Mouse (Mus musculus) splenic B cell, adult 2 months (primary cell): ENCODE data around the gene Hsdl1.
A peak's percentile ranks its signal among the peaks of the same experiment; 100 is the strongest.

ENCODE experiments used
- DNase-seq: peaks from one replicate; pipeline ENCODE4 v3.0.0-alpha.2; 2011; ENCODE audit warnings: low read depth, low spot score
- H3K27me3 ChIP-seq: 2 replicates; pipeline ENCODE4 v1.6.1; 2012; ENCODE audit warnings: mild to moderate bottlenecking, low read length, moderate library complexity, mixed read lengths; ENCODE audit not compliant: control insufficient read depth, poor library complexity, insufficient read depth, severe bottlenecking
- H3K36me3 ChIP-seq: 2 replicates; pipeline ENCODE4 v1.6.1; 2012; ENCODE audit warnings: mild to moderate bottlenecking, low read length, moderate library complexity, mixed read lengths; ENCODE audit not compliant: control insufficient read depth, poor library complexity, insufficient read depth, severe bottlenecking

Gene Hsdl1

DNA sequence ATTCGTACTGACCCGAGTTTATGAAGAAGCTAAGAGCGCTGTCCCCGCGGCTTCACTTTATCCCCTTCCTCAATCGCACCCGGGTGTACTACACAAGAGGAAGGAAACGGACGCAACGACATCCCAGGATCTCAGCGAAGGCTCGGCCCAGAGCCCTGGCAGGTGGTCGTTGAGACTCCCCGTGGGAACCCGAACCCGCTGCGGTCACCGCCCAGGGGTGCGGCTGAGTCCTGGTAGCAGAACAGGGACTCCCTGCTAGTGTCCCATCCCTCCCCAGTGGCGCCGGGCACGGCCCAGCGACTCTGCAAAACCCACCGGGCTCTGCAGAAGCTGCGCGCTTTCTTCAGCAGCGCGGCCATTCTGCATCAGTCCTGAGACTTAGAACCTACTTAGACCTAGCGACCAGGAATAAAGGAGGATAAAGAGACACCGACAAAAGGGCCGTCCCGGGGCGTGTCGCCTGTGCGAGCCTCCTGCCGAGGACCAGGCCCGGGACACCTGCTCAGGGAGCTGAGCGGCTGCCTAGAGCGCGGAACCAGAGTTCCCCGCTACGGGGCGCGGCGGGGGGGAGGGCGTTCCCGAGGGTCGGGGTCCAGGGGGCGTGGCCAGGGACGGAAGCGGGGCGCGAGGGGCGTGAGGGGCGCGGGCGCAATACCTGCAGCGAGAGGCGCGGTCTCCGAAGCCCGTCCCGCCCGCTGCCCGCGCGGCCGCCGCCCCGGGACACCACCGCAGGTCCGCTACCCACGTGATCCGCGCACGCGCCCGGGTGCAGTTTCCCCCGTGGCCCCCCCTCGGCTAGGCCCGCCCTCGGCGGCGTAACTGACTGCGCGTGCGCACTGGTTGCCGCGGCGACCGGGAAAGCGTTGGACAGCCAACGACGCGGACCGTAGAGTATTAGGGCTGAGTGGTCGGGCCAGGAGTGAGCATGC, at the start of gene Hsdl1, which contains the start of gene Dnaaf1:
Gene Hsdl1, minus strand, starts transcription at position 747 of the 929 bp plus-strand sequence.
Gene Dnaaf1, plus strand, starts transcription at position 799 of the 929 bp plus-strand sequence.
- Histone ChIP-seq H3K27me3 (no peaks in the 10 kb centered on the region), H3K36me3 (no peaks in the 10 kb centered on the region)
- peak; percentile 96 for DNase-seq

DNA sequence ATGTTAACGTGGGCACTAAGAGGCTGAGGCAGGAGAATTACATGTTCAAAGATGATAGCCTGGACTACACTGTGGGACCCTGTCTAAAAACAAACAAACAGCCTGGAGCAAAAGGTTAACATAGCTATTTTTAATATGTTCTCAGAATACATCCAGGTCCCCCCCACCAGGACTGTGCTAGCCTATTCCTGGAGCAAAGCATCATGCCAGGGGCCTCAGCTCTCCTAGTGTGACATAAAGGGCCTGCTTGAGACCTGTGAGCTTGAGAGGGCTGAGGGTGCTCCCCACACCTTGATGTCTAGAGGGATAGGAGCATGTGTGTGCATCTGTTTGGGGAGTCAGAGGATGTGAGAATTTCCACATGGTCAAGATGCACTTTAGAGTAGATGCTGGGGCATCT, 48.8 kb upstream of the Hsdl1 start:
- Histone ChIP-seq H3K27me3 (no peaks in the 10 kb centered on the region), H3K36me3 (no peaks in the 10 kb centered on the region)
- DNase-seq, result no peak

DNA sequence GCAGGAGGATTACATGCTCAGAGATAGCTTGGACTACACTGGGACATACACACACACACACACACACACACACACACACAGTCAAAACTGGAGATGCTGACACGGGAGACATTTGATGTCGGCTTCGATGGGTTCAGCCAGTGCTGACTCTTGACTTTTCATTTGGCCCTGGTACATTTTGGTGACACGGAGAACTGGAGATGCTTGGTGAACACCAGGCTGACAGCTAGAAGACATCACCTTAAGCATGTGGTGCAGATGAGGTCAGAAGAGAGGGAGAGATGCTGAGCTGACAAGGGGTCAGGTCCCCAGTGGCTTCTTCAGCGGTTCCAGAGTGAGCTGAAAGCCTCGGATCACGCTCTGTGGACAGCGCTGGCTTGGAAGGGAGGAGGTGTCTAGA, 48.1 kb upstream of the Hsdl1 start:
- DNase-seq, result no peak
- H3K36me3 ChIP-seq, result no peaks in the 10 kb centered on the region
- no peaks in the 10 kb centered on the region for H3K27me3 ChIP-seq

DNA sequence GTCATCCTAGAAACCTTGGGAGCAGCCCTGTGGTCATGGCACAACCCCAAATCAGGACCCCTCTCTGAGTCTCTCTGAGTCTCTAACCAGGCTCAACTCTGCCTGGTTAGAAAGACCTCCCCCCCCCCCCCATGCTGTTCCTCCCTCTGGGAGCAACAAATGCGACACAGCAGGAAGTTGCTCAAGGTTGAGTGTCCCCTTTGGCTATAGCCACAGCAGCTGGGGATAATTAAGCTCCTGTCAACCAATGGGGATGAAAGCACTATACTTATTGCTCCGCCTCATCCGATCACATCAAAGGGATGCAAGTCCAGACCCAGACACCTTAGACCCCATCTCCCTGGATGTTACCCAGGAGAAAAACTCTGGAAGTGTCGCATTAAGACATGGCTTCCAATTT, 47.6 kb upstream of the Hsdl1 start:
- Histone ChIP-seq H3K27me3 (no peaks in the 10 kb centered on the region), H3K36me3 (no peaks in the 10 kb centered on the region)
- DNase-seq, result no peak

DNA sequence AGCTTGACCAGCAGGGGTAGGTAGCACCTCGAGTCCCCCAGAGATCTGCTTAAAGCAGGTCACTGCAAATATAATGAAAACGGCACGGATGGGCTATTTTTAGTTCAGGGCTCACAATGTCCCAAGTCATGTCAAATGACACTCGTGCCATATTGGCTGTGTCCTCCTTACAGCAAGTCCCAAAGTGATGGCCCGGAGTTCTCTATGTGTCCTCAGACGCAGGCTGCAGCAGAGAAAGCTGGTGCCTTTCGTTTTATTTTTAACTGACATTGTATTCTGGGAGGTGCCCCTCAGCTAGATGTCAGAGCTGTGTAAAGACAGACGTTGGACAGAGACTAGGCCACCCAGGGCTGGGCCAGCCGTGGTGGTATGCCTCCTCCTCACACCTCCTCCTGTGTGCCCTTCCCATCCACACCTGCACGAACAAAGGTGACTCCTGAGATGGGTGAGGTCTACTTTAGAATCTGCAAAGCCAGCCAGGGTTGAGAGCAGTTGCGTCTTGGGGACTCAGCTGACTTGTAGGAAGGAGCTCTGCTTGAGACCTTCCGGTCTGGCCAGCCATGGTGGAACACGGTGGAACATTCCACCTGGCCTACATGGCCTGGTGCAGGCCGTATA, 46.0 kb upstream of the Hsdl1 start:
- H3K36me3 ChIP-seq, result no peaks in the 10 kb centered on the region
- no peaks in the 10 kb centered on the region for H3K27me3 ChIP-seq
- DNase-seq, result no peak

DNA sequence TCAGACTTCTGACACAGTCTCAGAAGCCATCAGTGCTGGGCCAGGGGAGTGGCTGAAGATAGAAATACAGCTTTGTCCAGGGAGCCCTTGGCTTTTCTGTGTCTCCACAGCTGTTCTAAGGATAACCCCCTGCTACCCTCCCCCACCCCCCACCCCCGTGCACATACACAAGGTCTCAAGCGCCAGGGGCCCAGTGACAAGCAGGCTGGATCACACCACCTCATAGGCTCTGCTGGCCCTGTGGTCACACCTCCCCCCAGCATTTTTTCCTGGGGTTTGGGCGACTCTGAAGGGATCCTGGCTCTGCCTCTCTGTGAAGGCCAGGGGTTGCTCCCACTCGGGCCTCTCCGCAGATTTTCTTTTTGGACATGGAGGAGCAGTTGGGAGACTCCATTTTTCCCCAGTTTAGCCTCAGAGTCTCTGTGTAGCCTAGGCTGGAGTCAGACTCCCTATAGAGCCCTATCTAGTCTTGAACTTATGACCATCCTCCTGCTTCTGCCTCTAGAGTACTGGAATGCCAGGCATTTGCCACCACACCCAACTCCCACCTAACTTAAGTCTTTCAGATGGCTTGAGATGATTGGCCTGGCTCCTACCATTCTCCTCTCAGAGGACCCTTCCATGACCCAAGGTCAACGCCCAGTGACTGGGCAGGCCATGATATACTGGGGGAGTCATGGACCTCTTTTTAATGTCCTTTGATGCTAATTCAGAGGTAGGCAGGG, 45.3 kb upstream of the Hsdl1 start:
- no peaks in the 10 kb centered on the region for H3K36me3 ChIP-seq
- DNase-seq, result no peak
- no peaks in the 10 kb centered on the region for H3K27me3 ChIP-seq

DNA sequence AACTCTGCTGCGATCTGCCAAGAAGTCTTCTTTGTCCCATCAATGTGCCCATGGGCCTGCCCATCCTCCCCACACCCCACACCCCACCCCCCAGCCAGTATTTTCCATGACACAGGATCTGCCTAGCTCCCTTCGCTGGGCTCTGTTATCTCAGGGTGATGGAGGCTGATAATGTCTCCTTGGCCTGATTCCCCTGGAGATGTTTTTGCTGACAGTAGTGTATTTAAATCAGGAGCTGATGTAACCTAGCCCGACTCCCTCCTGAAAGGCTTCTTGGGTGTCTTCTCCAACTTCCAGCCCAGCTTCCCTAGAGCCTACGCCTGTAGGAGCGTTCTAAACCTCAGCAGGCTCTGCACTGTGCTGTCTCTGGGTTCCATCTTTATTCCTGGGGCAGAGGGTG, 43.9 kb upstream of the Hsdl1 start:
- no peaks in the 10 kb centered on the region for H3K27me3 ChIP-seq
- DNase-seq, result no peak

DNA sequence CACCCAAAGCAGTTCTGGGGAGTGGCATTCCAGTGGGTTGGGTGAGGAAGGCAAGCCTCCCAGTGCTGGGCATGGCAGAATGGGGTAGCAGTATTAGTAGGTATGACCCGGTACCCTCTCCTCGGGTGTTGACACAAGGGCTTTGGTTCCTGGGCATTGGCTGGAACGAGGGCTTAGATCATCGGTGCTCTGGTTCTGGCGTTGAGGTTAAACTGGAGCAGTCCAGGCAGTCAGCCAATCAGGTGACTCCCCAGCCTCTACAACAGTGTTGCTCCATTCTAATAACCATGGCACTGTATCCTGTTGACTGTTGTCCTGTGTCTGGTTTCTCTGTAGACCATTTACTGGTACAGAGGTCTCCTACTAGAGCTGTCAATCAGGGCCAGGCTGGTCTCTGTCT, 42.6 kb upstream of the Hsdl1 start:
- no peaks in the 10 kb centered on the region for H3K36me3 ChIP-seq
- H3K27me3 ChIP-seq, result no peaks in the 10 kb centered on the region
- DNase-seq, result no peak

More for the DNA sequence above, 43.9 kb upstream of the Hsdl1 start:
- H3K36me3 ChIP-seq, result no peaks in the 10 kb centered on the region

DNA sequence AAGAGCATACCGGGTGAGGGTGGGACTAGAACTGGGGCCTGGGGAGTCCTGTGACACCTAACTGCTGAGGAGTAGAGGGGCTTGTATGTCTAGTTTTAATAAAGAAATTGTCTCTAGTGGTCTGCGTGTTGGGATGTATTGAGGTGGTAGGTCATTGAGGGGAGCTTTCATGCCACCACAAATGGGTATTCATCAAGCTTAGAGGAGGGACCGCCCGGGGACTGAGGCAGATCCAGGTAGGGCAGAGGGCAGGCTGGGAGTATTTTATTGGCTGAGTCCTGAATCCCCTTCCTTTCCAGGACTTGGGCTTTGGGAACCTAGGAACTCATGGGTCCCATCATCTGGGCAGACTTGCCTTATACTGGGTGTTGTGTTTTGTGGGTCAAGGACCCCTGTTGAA, 41.8 kb upstream of the Hsdl1 start:
- DNase-seq, result no peak

DNA sequence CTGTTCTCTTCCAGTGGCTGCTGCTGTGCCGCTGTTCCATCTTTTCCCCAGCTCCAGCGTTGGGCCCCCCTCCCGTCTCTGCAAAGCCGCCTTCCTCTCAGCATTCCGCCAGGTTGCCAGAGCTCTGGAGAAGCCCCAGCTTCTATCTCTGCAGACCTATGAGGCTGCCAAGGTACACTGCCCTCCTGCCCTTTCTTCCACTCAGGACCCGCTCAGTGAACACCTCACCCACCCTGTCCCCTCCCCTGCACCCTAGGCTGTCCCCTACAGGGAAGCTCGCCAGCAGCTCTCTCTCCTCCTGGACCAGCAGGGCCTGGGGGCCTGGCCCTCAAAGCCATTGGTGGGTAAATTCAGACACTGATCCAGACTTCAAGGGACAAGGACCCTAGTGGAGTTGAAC, 41.4 kb upstream of the Hsdl1 start:
- Histone ChIP-seq H3K36me3 (no peaks in the 10 kb centered on the region), H3K27me3 (no peaks in the 10 kb centered on the region)
- no peak for DNase-seq

More for the DNA sequence above, 41.8 kb upstream of the Hsdl1 start:
- Histone ChIP-seq H3K36me3 (no peaks in the 10 kb centered on the region), H3K27me3 (no peaks in the 10 kb centered on the region)

DNA sequence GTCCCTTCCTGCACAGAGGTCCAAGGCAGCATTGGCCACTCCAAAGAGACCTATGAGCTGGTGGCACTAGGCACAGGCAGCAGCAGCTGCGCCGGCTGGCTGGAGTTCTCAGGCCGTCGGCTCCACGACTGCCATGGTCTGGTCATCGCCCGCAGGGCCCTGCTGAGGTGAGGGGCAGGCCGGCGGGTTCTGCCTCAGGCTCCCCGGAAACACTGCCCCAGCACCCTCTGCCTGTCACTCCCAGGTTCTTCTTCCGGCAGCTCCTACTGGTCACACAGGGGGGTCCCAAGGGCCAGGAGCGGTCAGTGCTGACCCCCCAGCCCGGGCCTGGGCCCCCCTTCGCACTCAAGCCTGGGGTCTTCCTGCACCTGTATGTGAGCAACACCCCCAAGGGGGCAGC, 40.1 kb upstream of the Hsdl1 start:
- H3K36me3 ChIP-seq, result no peaks in the 10 kb centered on the region
- DNase-seq, result no peak
- no peaks in the 10 kb centered on the region for H3K27me3 ChIP-seq

DNA sequence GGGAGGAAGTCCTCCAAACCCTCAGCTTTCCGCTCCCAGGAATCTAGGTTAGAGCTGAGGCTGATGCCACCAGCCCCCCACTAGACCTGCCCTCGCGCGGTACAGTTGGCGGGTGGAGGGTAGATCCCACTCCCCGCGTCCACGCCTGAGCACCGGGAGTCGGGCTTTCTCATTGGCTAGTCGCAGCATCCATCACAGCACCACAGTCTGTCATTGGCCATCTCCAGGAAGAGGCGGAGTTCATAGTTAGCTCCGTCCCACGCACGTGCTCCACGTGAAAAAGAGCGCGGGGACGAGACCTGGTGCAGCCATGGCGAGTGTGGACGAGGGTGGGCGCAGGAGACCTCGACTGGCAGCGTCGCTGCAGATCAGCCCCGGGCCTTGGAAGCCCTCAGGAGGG, 37.5 kb upstream of the Hsdl1 start, which contains the start of gene Adad2:
Gene Adad2, plus strand, starts transcription at position 277 of the 400 bp plus-strand sequence.
- no peaks in the 10 kb centered on the region for H3K27me3 ChIP-seq
- no peaks in the 10 kb centered on the region for H3K36me3 ChIP-seq
- no peak for DNase-seq

DNA sequence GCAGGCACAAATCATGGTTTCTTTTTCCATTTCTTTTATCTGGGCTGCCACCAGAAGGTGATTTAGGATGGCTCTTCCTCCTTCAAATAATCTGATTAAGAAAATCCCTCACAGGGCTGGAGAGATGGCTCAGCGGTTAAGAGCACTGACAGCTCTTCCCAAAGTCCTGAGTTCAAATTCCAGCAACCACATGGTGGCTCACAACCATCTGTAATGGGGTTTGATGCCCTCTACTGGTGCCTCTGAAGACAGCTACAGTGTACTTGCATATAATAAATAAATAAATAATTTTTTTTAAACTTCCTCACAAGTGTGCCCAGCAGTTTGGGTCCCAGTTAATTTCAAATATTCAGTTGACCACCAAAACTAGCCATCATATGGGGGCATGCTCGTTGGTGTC, 31.2 kb upstream of the Hsdl1 start:
- DNase-seq, result peak; percentile 58
- H3K36me3 ChIP-seq, result peaks cover 1% of the 10 kb centered on the region; the same call in 1 of the 2 replicates
- no peaks in the 10 kb centered on the region for H3K27me3 ChIP-seq

DNA sequence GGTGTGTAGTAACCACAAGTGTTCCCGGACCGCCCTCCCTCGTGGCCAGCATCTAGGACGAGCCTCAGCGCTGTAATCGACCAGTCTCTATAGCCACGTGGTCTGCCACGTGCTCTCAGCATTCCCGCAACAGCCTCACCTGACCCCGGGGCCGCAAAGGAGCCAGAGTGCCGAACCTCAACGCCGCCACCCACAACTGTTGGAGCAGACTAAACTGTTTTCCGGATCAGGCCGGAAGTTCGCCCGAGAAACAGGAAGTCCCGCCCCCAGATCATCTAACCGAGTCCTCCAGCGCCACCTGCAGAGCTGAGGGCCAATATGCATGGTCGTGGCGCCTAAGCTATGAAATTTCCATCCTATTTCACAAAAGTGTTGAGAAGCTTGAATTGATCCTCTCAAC, 30.0 kb upstream of the Hsdl1 start, which contains the start of gene Taf1c:
Gene Taf1c, minus strand, starts transcription at position 227 of the 400 bp plus-strand sequence.
- Histone ChIP-seq H3K27me3 (no peaks in the 10 kb centered on the region), H3K36me3 (peaks cover 1% of the 10 kb centered on the region)
- peak; percentile 95 for DNase-seq

DNA sequence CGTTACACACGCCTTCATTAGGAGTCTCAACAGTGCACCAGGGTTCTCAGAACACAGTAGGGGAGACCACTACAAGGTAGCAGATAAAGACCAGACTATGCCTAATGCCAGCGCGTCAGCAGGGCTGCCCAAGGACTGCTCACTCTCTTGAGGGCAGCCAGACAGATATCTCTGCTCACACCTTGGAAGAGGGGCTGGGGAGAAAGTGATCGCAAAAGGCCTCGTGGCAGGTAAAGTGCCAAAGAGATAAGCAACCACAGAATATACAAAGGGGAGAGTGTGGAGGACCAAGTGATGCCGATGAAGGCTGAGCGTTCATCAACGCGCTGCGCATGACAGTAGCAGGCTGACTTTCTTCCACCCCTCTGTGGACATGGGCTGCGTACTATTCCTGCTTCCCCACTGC, 29.4 kb upstream of the Hsdl1 start:
- Histone ChIP-seq H3K27me3 (no peaks in the 10 kb centered on the region), H3K36me3 (peaks cover 1% of the 10 kb centered on the region)
- no peak for DNase-seq
